Mouse (Mus musculus) ES-E14 (cell line): ENCODE data around the gene AC161166.1. TPM values are rescaled to one million over a fixed set of nuclear protein-coding genes. Genes with fewer than 3 reads are reported as not detected.

Experiments used
- DNase-seq: peaks from one replicate; pipeline ENCODE4 v3.0.0-alpha.2; 2013; ENCODE audit warnings: low read depth, low spot score
- H3K27ac ChIP-seq: 2 replicates; pipeline ENCODE4 v1.5.1; 2012; ENCODE audit warnings: low read depth, mild to moderate bottlenecking, low read length, moderate library complexity, mixed read lengths; ENCODE audit not compliant: poor library complexity, insufficient read depth, severe bottlenecking
- H3K36me3 ChIP-seq: 2 replicates; pipeline ENCODE4 v1.6.1; 2012; ENCODE audit warnings: mild to moderate bottlenecking, low read length, moderate library complexity, mixed read lengths; ENCODE audit not compliant: control insufficient read depth, poor library complexity, insufficient read depth, severe bottlenecking
- H3K4me1 ChIP-seq, 2 experiments: fragments of 150-350 bp in 1 of 2; sonication (generic) in 1 of 2; 2 replicates each; pipeline ENCODE4 v1.6.1; 2012; ENCODE audit warnings: low read length in 2 of 2, mild to moderate bottlenecking in 1 of 2, mixed read lengths in 1 of 2; ENCODE audit not compliant: control insufficient read depth in 2 of 2, insufficient read depth in 2 of 2, poor library complexity in 1 of 2
- H3K4me3 ChIP-seq, 2 experiments: fragments of 150-350 bp in 1 of 2; sonication (generic) in 1 of 2; 2 replicates each; pipeline ENCODE4 v1.5.1; 2012; ENCODE audit warnings: low read length in 2 of 2, low read depth in 1 of 2, mild to moderate bottlenecking in 1 of 2, mixed read lengths in 1 of 2; ENCODE audit not compliant: insufficient read depth in 1 of 2, poor library complexity in 1 of 2, severe bottlenecking in 1 of 2
- H3K9ac ChIP-seq: 2 replicates; pipeline ENCODE4 v1.6.1; 2012; ENCODE audit warnings: low read depth, mild to moderate bottlenecking, low read length, mixed read lengths; ENCODE audit not compliant: poor library complexity, insufficient read depth, severe bottlenecking
- H3K9me3 ChIP-seq: fragments of 150-350 bp; sonication (generic); 2 replicates; pipeline ENCODE4 v1.6.1; 2012; ENCODE audit warnings: low read depth, mild to moderate bottlenecking, low read length; ENCODE audit not compliant: control insufficient read depth, insufficient read depth
- CHD2 ChIP-seq: IDR thresholded peaks from 2 replicates; pipeline ENCODE4 v1.6.1; 2014; ENCODE audit warnings: mild to moderate bottlenecking, low read depth, low read length, inconsistent platforms
- HCFC1 ChIP-seq: IDR thresholded peaks from 2 replicates; pipeline ENCODE4 v1.6.1; 2012; ENCODE audit warnings: low read length, inconsistent platforms, borderline replicate concordance; ENCODE audit not compliant: insufficient read depth
- MAFK ChIP-seq: IDR thresholded peaks from 2 replicates; pipeline ENCODE4 v1.6.1; 2014; ENCODE audit warnings: mild to moderate bottlenecking, low read depth, low read length, inconsistent platforms; ENCODE audit not compliant: insufficient read depth
- ZC3H11A ChIP-seq: IDR thresholded peaks from 2 replicates; pipeline ENCODE4 v1.6.1; 2012; ENCODE audit warnings: low read depth, mild to moderate bottlenecking, inconsistent platforms, low read length, borderline replicate concordance
- ZNF384 ChIP-seq: IDR thresholded peaks from 2 replicates; pipeline ENCODE4 v1.6.1; 2012; ENCODE audit warnings: low read depth, low read length, inconsistent platforms
- in situ Hi-C, 2 experiments: fragments of 600-800 bp; cut with MboI; formaldehyde crosslinking; loops; one replicate each; pipeline ENCODE4 v1.15.1; 2025; ENCODE audit warnings: low sequenced_read_pairs in 2 of 2, inconsistent platforms in 1 of 2; ENCODE audit not compliant: unreplicated experiment in 2 of 2
- total RNA-seq: library from RNA; depleted of rRNA; stranded (reverse); fragments of 300-350 nt; gene quantifications from 2 replicates; pipeline ENCODE4 v1.2.3, GENCODE M21; 2012

Gene AC161166.1
- total RNA-seq, 1 experiment = 1.2 TPM

DNA sequence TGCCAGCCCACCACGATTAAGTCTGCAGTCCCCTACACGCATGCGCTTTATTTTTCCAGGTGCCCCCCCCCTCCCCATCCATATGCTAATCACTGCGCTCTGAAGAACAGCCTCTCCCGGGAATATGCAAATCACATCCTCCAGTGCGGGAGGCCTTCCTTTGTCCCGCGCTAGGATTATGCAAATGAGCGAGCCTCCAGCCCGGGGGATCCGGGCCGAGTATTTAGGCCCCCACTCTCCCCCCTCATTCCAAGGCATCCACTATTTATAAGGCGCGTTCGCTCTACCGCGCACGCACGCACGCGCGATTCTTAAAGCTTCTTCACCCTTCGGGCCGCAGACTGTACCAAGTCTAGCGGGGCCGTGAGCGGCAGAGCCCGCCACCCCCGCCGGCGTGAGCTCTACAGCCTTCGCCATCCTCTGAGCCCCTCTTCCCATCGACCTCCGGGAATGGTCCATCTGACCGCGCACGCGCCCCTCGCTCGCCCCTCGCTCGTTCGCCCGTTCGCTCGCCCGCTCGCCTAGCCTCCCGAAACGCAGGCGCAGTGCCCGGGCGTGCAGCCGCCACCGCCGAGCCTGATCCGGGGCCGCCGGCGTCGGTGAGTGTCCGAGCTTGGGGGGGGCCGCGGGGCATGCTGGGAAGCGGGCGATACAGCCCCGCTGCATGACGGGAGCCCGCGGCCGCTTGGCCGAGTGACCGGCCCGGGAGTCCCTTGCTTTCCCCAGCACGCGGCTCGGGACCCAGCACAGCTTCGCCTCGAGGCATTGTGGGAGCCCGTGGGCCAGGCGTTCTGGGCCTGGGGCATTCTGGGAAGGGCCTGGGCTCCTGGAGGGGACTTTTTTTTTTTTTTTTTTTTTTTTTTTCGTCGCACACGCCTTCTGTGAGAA is 5.2 kb downstream of the AC161166.1 start, which contains the start of gene Zfp428:
Gene Zfp428 (plus strand): TSS at position 169 of the 888 bp plus-strand sequence.
- H3K4me1 ChIP-seq = peaks cover 2 to 31% of the 10 kb centered on the region in 2 experiments; a peak in 3 of 4 replicates
- H3K36me3 ChIP-seq = peaks cover 7% of the 10 kb centered on the region
- peak; percentile 90 for DNase-seq
- TF ChIP-seq CHD2 = peak; percentile 70; the same call in 1 of the 2 replicates
- peak; percentile 26; the same call in 1 of the 2 replicates for TF ChIP-seq HCFC1
- no peak for TF ChIP-seq ZC3H11A
- no peak for TF ChIP-seq MAFK
- TF ChIP-seq ZNF384 = peak; percentile 97
- H3K4me3 ChIP-seq = peak within 1 kb of the TSS; percentile 73 to 94
- H3K9me3 ChIP-seq = no peaks in the 10 kb centered on the region
- peak within 1 kb of the TSS; percentile 97 for H3K27ac ChIP-seq
- H3K9ac ChIP-seq = peak within 1 kb of the TSS; percentile 98
- in situ Hi-C loops = loop anchor here in 1 of 2 experiments (25.0 kb wide), 1 partner anchor 95 kb away; no protein-coding TSS in a partner anchor

DNA sequence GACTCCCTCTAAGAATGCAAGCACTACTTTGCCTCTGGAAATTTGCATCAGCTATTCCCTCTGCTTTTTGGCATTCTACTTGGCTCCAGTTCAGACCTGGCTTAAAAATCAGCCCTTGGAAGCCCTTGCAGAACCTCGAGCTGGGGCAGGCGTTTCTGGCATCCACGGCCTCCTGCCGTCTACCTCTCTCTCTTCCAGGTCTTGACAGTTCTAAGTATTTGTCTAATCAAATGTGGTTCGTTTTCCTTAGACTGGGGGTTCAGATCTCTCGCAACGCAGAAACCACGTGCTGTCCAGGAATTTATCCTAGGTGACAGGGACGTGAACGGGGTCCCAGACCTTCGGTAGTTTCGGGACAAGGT is 5.8 kb downstream of the AC161166.1 start:
- Histone ChIP-seq H3K9me3 (no peaks in the 10 kb centered on the region), H3K9ac (peak overlapping the region; percentile 68), H3K27ac (peak overlapping the region; percentile 88; the same call in 1 of the 2 replicates), H3K36me3 (peaks cover 7% of the 10 kb centered on the region), H3K4me3 (peak overlapping the region; percentile 73 to 94), H3K4me1 (peaks cover 2 to 26% of the 10 kb centered on the region in 2 experiments; a peak in 3 of 4 replicates)
- no peak for DNase-seq
- TF ChIP-seq ZC3H11A (no peak), ZNF384 (no peak), CHD2 (no peak), HCFC1 (no peak), MAFK (no peak)
- in situ Hi-C loops = loop anchor here in 1 of 2 experiments (25.0 kb wide), 1 partner anchor 94 kb away; no protein-coding TSS in a partner anchor

DNA sequence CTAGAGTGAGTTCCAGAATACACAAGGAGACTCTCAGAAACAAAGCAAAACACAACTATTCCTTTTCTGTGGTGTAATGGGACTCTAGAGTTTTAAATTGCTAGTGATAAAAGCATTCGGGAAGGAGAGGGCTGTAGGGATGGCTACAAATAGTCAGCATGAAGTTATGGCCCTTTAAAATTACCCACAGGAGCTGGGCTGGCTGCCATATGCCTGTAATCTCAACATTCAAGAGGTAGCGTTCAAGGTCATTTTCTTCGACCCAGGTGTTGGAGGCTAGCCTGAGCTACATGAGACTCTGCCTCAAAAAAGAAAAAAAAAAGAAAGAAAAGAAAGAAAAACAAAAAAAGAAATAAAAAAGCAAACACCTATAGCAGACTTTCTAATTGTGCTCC is 6.2 kb downstream of the AC161166.1 start:
- Histone ChIP-seq H3K4me3 (peak overlapping the region; percentile 73 to 94), H3K9ac (peak overlapping the region; percentile 68; the same call in 1 of the 2 replicates), H3K27ac (peak overlapping the region; percentile 88), H3K9me3 (no peaks in the 10 kb centered on the region), H3K4me1 (peaks cover 2 to 26% of the 10 kb centered on the region in 2 experiments; a peak in 3 of 4 replicates), H3K36me3 (peaks cover 7% of the 10 kb centered on the region)
- TF ChIP-seq CHD2 (no peak), ZNF384 (no peak), MAFK (no peak), HCFC1 (no peak), ZC3H11A (no peak)
- no peak for DNase-seq
- in situ Hi-C loops = loop anchor here in 1 of 2 experiments (25.0 kb wide), 1 partner anchor 94 kb away; no protein-coding TSS in a partner anchor

DNA sequence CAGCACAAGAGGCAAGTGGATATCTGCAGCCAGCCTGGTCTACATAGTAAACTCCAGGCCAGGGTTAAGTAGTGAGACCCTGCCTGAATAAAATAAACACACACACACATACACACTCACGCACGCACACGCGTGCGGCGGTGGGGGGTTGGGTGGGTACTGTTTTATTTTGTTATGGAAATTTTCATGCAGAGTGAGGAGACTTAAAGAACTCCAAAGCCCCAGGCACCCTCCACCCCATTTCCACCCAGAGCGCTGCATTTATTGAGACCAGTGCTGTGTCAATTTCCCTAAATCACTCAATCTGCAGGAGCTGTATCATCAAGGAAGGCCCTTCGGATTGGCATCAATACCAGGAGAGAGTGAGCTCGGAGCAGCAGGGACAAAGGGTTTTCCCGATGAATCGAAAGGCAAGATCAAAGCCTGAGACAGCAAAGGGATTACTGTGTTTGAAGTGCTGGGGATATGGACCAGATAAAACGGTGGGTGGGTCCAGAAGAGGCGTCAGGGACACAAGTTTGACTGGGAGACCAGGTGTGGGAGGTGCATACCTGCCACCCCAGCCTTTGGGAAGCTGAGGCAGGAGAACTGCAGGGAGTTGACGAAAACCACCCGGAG is 6.7 kb downstream of the AC161166.1 start:
- H3K9ac ChIP-seq = peak overlapping the region; percentile 16; the same call in 1 of the 2 replicates
- no peak for DNase-seq
- peaks cover 2 to 23% of the 10 kb centered on the region in 2 experiments; a peak in 3 of 4 replicates for H3K4me1 ChIP-seq
- no peaks in the 10 kb centered on the region for H3K9me3 ChIP-seq
- in situ Hi-C loops = loop anchor here in 1 of 2 experiments (25.0 kb wide), 1 partner anchor 93 kb away; no protein-coding TSS in a partner anchor
- peaks cover 2% of the 10 kb centered on the region; the same call in 1 of the 2 replicates for H3K36me3 ChIP-seq
- H3K4me3 ChIP-seq = peak overlapping the region; percentile 73 to 94
- H3K27ac ChIP-seq = peak overlapping the region; percentile 88
- TF ChIP-seq CHD2 (no peak), MAFK (no peak), ZC3H11A (no peak), HCFC1 (no peak), ZNF384 (no peak)
